Mouse (Mus musculus) E14TG2a.4 (cell line): ENCODE results near the gene Gdi2.

ENCODE experiments used
- CTCF ChIP-seq: conservative IDR thresholded peaks from 2 replicates; pipeline ENCODE4 v1.5.1; 2014; ENCODE audit warnings: low read length
- NANOG ChIP-seq: IDR thresholded peaks from 2 replicates; pipeline ENCODE4 v1.6.1; 2014; ENCODE audit warnings: borderline replicate concordance, low read length, mixed read lengths
- POU5F1 ChIP-seq: IDR thresholded peaks from 2 replicates; pipeline ENCODE4 v1.6.1; 2014; ENCODE audit warnings: low read length, borderline replicate concordance

DNA sequence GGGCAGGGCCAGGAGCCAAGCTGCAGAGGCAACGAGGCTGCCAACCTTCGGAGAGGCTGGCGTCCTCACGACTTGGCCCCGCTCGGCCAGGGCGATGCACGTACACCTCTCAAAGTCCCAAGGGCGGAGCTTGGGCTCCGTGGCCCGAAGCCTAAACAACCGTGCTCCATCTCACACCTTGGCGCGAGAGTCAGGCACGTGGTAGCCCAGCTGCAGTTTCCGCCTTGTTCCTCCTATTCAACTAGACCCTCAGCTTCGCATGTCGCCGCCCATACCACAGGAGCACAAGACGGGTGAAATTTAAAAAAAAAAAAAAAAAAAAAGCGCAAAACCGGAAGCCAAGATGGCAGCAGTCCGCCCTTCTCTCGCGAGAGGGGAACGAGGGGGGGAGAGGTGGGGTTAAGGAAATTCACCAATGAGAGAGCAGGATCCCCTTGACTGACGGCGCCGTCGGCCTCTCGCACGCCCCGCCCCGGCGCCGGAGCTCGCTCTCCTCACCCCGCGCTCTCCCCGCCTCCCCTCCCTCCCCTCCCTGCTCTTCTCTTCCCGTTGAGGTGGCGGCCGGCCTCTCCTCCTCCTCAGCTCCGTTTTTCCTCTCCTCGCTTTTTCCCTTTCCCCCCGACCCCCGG lies at the start of gene Gdi2:
- TF ChIP-seq CTCF (no peak), NANOG (no peak), POU5F1 (no peak)
